Mouse (Mus musculus) left cerebral cortex, postnatal 36 days (tissue): ENCODE measurements around the gene Psg25. TPM values are rescaled to one million over a fixed set of nuclear protein-coding genes. Genes with fewer than 3 reads are reported as not detected.
"Not testable (repeated sequence)": the region's sequence is repeated elsewhere in the genome, so short reads cannot be mapped to it uniquely, and the experiment has no call there.

Experiments
- DNase-seq, 2 experiments: peaks; one replicate each; pipeline ENCODE4 v3.0.0; 2021 to 2022; ENCODE audit warnings: low spot score in 2 of 2, mixed read lengths in 1 of 2
- intact Hi-C: fragments of 180-260 bp; cut with DNase I; formaldehyde crosslinking; loops from one replicate; pipeline ENCODE4 v1.15.1; 2025
- total RNA-seq, 2 experiments: library from RNA; stranded (reverse); gene quantifications; 2 replicates each; pipeline ENCODE4 v1.2.3; 2021

Psg25 gene
- total RNA-seq = not detected

DNA sequence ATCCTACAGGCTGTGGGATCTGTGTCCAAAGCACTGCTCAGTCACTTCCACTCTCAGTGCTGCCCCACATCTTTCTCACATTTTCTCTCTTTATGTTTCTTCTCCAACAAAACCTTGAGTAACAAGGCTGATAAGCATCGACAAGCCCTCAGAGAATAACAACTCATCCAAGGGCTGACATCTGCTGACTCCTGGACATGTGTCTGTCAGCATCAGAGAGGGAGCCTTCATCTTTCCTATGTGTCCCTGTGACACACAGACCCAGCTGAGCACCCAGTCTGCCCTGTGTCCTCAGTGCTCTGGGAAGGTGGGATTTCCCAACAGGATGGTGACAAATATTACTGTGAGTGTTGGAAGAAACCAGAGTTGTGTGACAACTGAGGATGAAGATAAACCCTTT, at the start of gene Psg25:
Gene Psg25 (minus strand): TSS at position 101 of the 400 bp plus-strand sequence.
- intact Hi-C loops = no loop called here
- DNase-seq = no peak

DNA sequence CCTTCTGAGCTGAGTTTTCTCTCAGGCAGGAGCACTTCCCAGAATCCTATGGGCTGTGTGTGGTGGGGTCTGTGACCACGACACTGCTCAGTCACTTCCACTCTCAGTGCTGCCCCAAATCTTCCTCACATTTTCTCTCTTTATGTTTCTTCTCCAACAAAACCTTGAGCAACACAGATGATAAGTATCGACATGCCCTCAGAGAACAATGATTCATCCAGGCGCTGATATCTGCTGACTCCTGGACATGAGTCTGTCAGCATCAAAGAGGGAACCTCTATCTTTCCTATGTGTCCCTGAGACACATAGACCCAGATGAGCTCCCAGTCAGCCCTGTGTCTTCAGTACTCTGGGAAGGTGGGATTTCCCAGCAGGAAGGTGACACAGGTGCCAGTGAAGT, 35.1 kb upstream of the Psg25 start, which contains the start of gene Psg27:
Gene Psg27 (minus strand): TSS at position 101 of the 400 bp plus-strand sequence.
- no peak for DNase-seq
- intact Hi-C loops = no loop called here

DNA sequence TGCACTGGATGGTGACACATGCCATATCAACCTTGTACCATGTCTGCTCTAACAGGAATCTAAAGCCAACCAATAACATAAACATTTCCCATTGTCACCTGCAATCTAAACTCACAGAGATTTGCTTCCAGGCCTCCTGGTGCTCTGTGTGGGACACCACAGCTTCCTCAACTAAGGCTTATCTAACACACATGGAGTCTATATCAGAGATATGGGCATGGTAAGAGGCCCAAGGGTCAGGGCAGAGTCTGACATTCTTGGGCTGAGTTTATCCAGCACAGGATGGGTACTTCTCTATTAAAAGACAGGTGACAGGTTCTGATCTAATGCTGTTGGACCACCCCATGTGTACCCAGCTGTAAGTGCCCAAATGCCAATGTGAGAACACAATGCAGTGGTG, 27.8 kb upstream of the Psg25 start:
- intact Hi-C loops = no loop called here
- no peak for DNase-seq

DNA sequence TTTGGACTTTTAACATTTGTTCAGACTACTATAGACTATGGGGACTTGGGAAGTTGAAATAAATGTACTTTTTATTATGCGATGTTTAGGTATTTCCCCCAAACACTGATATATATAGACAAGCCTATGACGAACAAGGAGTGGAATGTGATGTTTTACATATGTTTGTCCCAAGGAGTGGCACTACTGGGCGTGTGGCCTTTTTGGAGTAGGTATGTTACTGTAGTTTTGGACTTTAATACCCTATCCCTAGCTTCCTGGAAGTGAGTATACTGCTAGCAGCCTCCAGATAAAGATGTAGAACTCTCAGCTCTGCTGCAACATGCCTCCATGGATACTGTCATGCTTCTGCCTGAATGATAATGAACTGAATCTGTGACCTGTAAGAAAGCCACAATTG, 23.7 kb upstream of the Psg25 start:
- DNase-seq, intact Hi-C loops: not testable (repeated sequence)

DNA sequence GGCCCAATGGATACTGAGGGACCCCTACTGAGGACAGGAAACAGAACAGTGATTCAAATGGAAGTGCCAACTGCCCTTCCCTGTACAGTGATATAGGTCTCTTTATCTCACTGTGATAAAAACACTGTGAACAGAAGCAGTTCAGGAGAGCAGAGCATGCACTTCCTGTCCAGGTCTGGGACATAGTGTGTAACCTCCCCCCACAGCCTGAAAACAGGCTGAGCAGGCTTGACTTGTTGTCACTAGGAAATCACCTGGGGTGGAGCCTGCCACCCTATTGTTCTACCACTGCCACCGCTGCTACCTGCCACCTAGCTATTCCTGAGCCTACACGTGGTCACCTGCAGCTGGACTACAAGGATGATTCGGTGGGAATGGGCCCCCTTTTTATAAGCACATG, 1.4 kb upstream of the Psg25 start:
- intact Hi-C loops = no loop called here

GRCm38 (mm10) chr7:18524668-18525067, 7.4 kb downstream of the Psg25 start:
- intact Hi-C loops = no loop called here
- DNase-seq = no peak

More for the DNA sequence above, 1.4 kb upstream of the Psg25 start:
- no peak for DNase-seq

- DNase-seq, intact Hi-C loops: not testable (repeated sequence)
Measured at GRCm38 (mm10) chr7:18512848-18513247, 19.2 kb downstream of the Psg25 start.

- intact Hi-C loops, DNase-seq: not testable (repeated sequence)
Measured at GRCm38 (mm10) chr7:18512417-18512816, 19.7 kb downstream of the Psg25 start.

GRCm38 (mm10) chr7:18511479-18511878, 20.6 kb downstream of the Psg25 start:
- intact Hi-C loops = no loop called here
- DNase-seq = no peak

- DNase-seq = no peak
- intact Hi-C loops = loop anchor here (10.0 kb wide), 1 partner anchor 61 kb away; no protein-coding TSS in a partner anchor
Measured at GRCm38 (mm10) chr7:18484077-18484476, 48.0 kb downstream of the Psg25 start, which contains the start of gene Psg26. Psg26 (minus strand) TSS chr7:18484177.

Other genes starting within 250 kb of the Psg25 start
- gene Psg18, start 177.3 kb downstream of the Psg25 start, total RNA-seq = not detected
- gene Psg28, start 100.2 kb downstream of the Psg25 start, total RNA-seq = not detected
- not detected for gene Psg26, start 48.1 kb downstream of the Psg25 start, total RNA-seq
- not detected for gene Psg27, start 35.0 kb upstream of the Psg25 start, total RNA-seq
- not detected for gene Psg23, start 84.2 kb upstream of the Psg25 start, total RNA-seq
- not detected for gene Psg21, start 124.5 kb upstream of the Psg25 start, total RNA-seq
- not detected for gene Psg20, start 153.9 kb upstream of the Psg25 start, total RNA-seq
- not detected for gene Psg22, start 185.8 kb upstream of the Psg25 start, total RNA-seq